Mouse (Mus musculus): ENCODE results near the gene Srpk2.

GRCm38 (mm10) chr5:23617104-23617415 is 67.4 kb downstream of the Srpk2 start:
- TF ChIP-seq CTCF (IDR thresholded peaks at IDR 0.05; ENCODE audit: control insufficient read depth, insufficient read depth, low read length) (no peak), POLR2A (IDR thresholded peaks at IDR 0.05; ENCODE audit: borderline replicate concordance, control insufficient read depth, low read depth, low read length) (no peak)
